Mouse (Mus musculus): Measurements from ENCODE around the gene Prkaca. TPM values are rescaled to one million over a fixed set of nuclear protein-coding genes. Genes with fewer than 3 reads are reported as not detected.

Prkaca gene
- polyA plus RNA-seq, 1 experiment from 2014 or later = 197 TPM

- no peak for ATAC-seq (ENCODE audit: extremely low read depth, insufficient number of reproducible peaks, low FRiP score, low TSS enrichment)
- H3K4me1 ChIP-seq = peaks cover 13% of the 10 kb centered on the region
- H3K36me3 ChIP-seq = peaks cover 63% of the 10 kb centered on the region
- H3K27ac ChIP-seq (replicated peaks) = no peak overlapping the region
- H3K27me3 ChIP-seq (replicated peaks) = no peaks in the 10 kb centered on the region
- no peaks in the 10 kb centered on the region for H3K9me3 ChIP-seq
- no peak overlapping the region for H3K4me2 ChIP-seq
- WGBS = 67% methylated on average over 3 of the region's 3 CpGs
- H3K4me3 ChIP-seq = no peak overlapping the region
- no peak overlapping the region for H3K9ac ChIP-seq
Measured at GRCm38 (mm10) chr8:83994030-83994429, 21.2 kb downstream of the Prkaca start.

GRCm38 (mm10) chr8:83995973-83996372 lies 23.2 kb downstream of the Prkaca start:
- H3K4me1 ChIP-seq = peaks cover 22% of the 10 kb centered on the region
- H3K9me3 ChIP-seq = no peaks in the 10 kb centered on the region
- ATAC-seq (ENCODE audit: extremely low read depth, insufficient number of reproducible peaks, low FRiP score, low TSS enrichment) = no peak
- peaks cover 6% of the 10 kb centered on the region for H3K27me3 ChIP-seq (replicated peaks)
- H3K4me3 ChIP-seq = peak overlapping the region; percentile 83
- peaks cover 63% of the 10 kb centered on the region for H3K36me3 ChIP-seq
- H3K9ac ChIP-seq = peak overlapping the region; percentile 93
- WGBS = 23% methylated on average over 12 of the region's 12 CpGs
- peak overlapping the region; percentile 97; the same call in 1 of the 2 replicates for H3K27ac ChIP-seq (replicated peaks)
- peak overlapping the region; percentile 89 for H3K4me2 ChIP-seq

- H3K36me3 ChIP-seq = peaks cover 63% of the 10 kb centered on the region
- H3K27me3 ChIP-seq (replicated peaks) = peaks cover 13% of the 10 kb centered on the region
- peak overlapping the region; percentile 97 for H3K27ac ChIP-seq (replicated peaks)
- peak overlapping the region; percentile 83 for H3K4me3 ChIP-seq
- WGBS = under 1% methylated on average over 58 of the region's 103 CpGs
- ATAC-seq (ENCODE audit: extremely low read depth, insufficient number of reproducible peaks, low FRiP score, low TSS enrichment) = peak; percentile 76
- H3K4me2 ChIP-seq = peak overlapping the region; percentile 89
- no peaks in the 10 kb centered on the region for H3K9me3 ChIP-seq
- H3K4me1 ChIP-seq = peaks cover 28% of the 10 kb centered on the region
- H3K9ac ChIP-seq = peak overlapping the region; percentile 93
Measured at GRCm38 (mm10) chr8:83996567-83997505, 24.0 kb downstream of the Prkaca start.

- Histone ChIP-seq H3K4me2 (peak within 1 kb of the TSS; percentile 91), H3K4me3 (peak within 1 kb of the TSS; percentile 83), H3K9ac (peak within 1 kb of the TSS; percentile 93), H3K27ac (replicated peaks) (peak within 1 kb of the TSS; percentile 97), H3K4me1 (peaks cover 28% of the 10 kb centered on the region), H3K27me3 (replicated peaks) (peaks cover 13% of the 10 kb centered on the region), H3K36me3 (peaks cover 63% of the 10 kb centered on the region), H3K9me3 (no peaks in the 10 kb centered on the region)
- no peak for ATAC-seq (ENCODE audit: extremely low read depth, insufficient number of reproducible peaks, low FRiP score, low TSS enrichment)
- under 1% methylated on average over 57 of the region's 112 CpGs for WGBS
Measured at GRCm38 (mm10) chr8:83997511-83998141, 24.8 kb downstream of the Prkaca start, which contains the start of gene Samd1. Gene Samd1 (plus strand): TSS chr8:83997672.

- 0 out of 2 replicates have a peak, but pooled peaks have one; percentile 1 for ATAC-seq (ENCODE audit: extremely low read depth, insufficient number of reproducible peaks, low FRiP score, low TSS enrichment)
- peaks cover 16% of the 10 kb centered on the region for H3K27me3 ChIP-seq (replicated peaks)
Measured at GRCm38 (mm10) chr8:83998231-83999056, 25.7 kb downstream of the Prkaca start.

GRCm38 (mm10) chr8:83999057-83999705 lies 26.4 kb downstream of the Prkaca start:
- peaks cover 49% of the 10 kb centered on the region for H3K36me3 ChIP-seq
- H3K27me3 ChIP-seq (replicated peaks) = peaks cover 16% of the 10 kb centered on the region
- H3K9me3 ChIP-seq = no peaks in the 10 kb centered on the region
- peaks cover 38% of the 10 kb centered on the region for H3K4me1 ChIP-seq
- H3K27ac ChIP-seq (replicated peaks) = peak overlapping the region; percentile 88; the same call in 1 of the 2 replicates
- no peak for ATAC-seq (ENCODE audit: extremely low read depth, insufficient number of reproducible peaks, low FRiP score, low TSS enrichment)
- peak overlapping the region; percentile 91 for H3K4me2 ChIP-seq
- WGBS = 65% methylated on average over 16 of the region's 16 CpGs
- H3K4me3 ChIP-seq = peak overlapping the region; percentile 83
- peak overlapping the region; percentile 93 for H3K9ac ChIP-seq

More at GRCm38 (mm10) chr8:83998231-83999056, 25.7 kb downstream of the Prkaca start:
- H3K27ac ChIP-seq (replicated peaks) = peak overlapping the region; percentile 88
- H3K36me3 ChIP-seq = peaks cover 56% of the 10 kb centered on the region
- H3K9me3 ChIP-seq = no peaks in the 10 kb centered on the region
- peak overlapping the region; percentile 93 for H3K9ac ChIP-seq
- 2% methylated on average over 60 of the region's 92 CpGs for WGBS
- peaks cover 30% of the 10 kb centered on the region for H3K4me1 ChIP-seq
- H3K4me3 ChIP-seq = peak overlapping the region; percentile 83
- peak overlapping the region; percentile 91 for H3K4me2 ChIP-seq

- peaks cover 42% of the 10 kb centered on the region for H3K36me3 ChIP-seq
- H3K4me3 ChIP-seq = peak overlapping the region; percentile 83; the same call in 1 of the 2 replicates
- H3K9me3 ChIP-seq = no peaks in the 10 kb centered on the region
- peak overlapping the region; percentile 93 for H3K9ac ChIP-seq
- H3K4me2 ChIP-seq = no peak overlapping the region; the same call in 1 of the 2 replicates
- 90% methylated on average over 2 of the region's 2 CpGs for WGBS
- no peak overlapping the region for H3K27ac ChIP-seq (replicated peaks)
- H3K4me1 ChIP-seq = peaks cover 40% of the 10 kb centered on the region
- ATAC-seq (ENCODE audit: extremely low read depth, insufficient number of reproducible peaks, low FRiP score, low TSS enrichment) = no peak
- H3K27me3 ChIP-seq (replicated peaks) = peaks cover 16% of the 10 kb centered on the region
Measured at GRCm38 (mm10) chr8:83999825-84000224, 27.0 kb downstream of the Prkaca start.

GRCm38 (mm10) chr8:84001281-84002000 lies 28.6 kb downstream of the Prkaca start, which contains the start of gene 1700067K01Rik:
Gene 1700067K01Rik (plus strand): TSS chr8:84001502.
- no peaks in the 10 kb centered on the region for H3K9me3 ChIP-seq
- peak within 1 kb of the TSS; percentile 59 for H3K9ac ChIP-seq
- 43% methylated on average over 61 of the region's 61 CpGs for whole genome bisulfite sequencing
- peaks cover 36% of the 10 kb centered on the region for H3K36me3 ChIP-seq
- H3K4me1 ChIP-seq = peaks cover 37% of the 10 kb centered on the region
- ATAC-seq (ENCODE audit: extremely low read depth, insufficient number of reproducible peaks, low FRiP score, low TSS enrichment) = no peak
- peaks cover 16% of the 10 kb centered on the region for H3K27me3 ChIP-seq (replicated peaks)
- peak within 1 kb of the TSS; percentile 38 for H3K4me2 ChIP-seq
- no peak within 1 kb of the TSS for H3K27ac ChIP-seq (replicated peaks)
- H3K4me3 ChIP-seq = peak within 1 kb of the TSS; percentile 20

- peaks cover 36% of the 10 kb centered on the region for H3K36me3 ChIP-seq
- H3K9ac ChIP-seq = peak overlapping the region; percentile 37; the same call in 1 of the 2 replicates
- peaks cover 16% of the 10 kb centered on the region for H3K27me3 ChIP-seq (replicated peaks)
- H3K27ac ChIP-seq (replicated peaks) = no peak overlapping the region
- 65% methylated on average over 12 of the region's 12 CpGs for WGBS
- H3K4me1 ChIP-seq = peaks cover 36% of the 10 kb centered on the region
- no peaks in the 10 kb centered on the region for H3K9me3 ChIP-seq
- no peak overlapping the region for H3K4me2 ChIP-seq
- no peak for ATAC-seq (ENCODE audit: extremely low read depth, insufficient number of reproducible peaks, low FRiP score, low TSS enrichment)
- peak overlapping the region; percentile 72; the same call in 1 of the 2 replicates for H3K4me3 ChIP-seq
Measured at GRCm38 (mm10) chr8:84002957-84003611, 30.3 kb downstream of the Prkaca start.
